Mouse (Mus musculus) embryo, embryonic 11.5 days (tissue): ENCODE results near the gene Tpi1.

Experiments used
- DNase-seq: peaks from one replicate; pipeline ENCODE4 v3.0.0-alpha.2; 2012; ENCODE audit warnings: low read depth, low spot score

Gene Tpi1

GRCm38 (mm10) chr6:124813933-124814332 lies at the start of gene Tpi1:
TSS of gene Tpi1 (minus strand) at chr6:124814296.
- DNase-seq: peak; percentile 84

GRCm38 (mm10) chr6:124863125-124863657 lies 49.1 kb upstream of the Tpi1 start:
- DNase-seq: no peak

GRCm38 (mm10) chr6:124862406-124863124 lies 48.5 kb upstream of the Tpi1 start:
- DNase-seq: no peak

GRCm38 (mm10) chr6:124861802-124862201 lies 47.7 kb upstream of the Tpi1 start:
- DNase-seq: no peak

- DNase-seq: no peak
Observed at GRCm38 (mm10) chr6:124861266-124861665, 47.2 kb upstream of the Tpi1 start.

GRCm38 (mm10) chr6:124860511-124860910 lies 46.4 kb upstream of the Tpi1 start:
- DNase-seq: no peak

DNA sequence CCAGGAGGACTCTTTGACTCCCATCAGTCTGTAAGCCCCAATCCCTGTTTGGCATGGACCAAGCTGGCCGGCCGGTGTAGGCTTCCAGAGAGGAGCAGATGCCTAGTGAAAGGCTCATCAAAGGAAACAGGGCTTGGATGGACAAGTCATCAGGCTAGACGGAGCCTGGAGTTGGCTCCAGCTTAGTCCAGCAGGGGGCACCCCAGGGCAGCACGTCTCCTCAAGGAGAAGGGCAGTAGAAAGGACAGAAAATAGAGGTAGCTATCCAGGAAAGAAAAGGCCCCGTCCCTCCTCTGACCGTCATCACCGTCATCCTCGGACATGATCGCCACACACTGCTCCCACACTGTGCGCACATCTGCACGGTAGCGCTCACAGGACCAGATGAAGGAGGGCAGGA lies 45.6 kb upstream of the Tpi1 start:
- peak; percentile 72 for DNase-seq

- no peak for DNase-seq
Observed at GRCm38 (mm10) chr6:124858561-124859318, 44.6 kb upstream of the Tpi1 start.

GRCm38 (mm10) chr6:124857840-124858530 lies 43.9 kb upstream of the Tpi1 start:
- DNase-seq: no peak

- DNase-seq: peak; percentile 84
Observed at GRCm38 (mm10) chr6:124856916-124857839, 43.1 kb upstream of the Tpi1 start, which contains the start of gene P3h3. TSS of gene P3h3 (minus strand) at chr6:124857752.

DNA sequence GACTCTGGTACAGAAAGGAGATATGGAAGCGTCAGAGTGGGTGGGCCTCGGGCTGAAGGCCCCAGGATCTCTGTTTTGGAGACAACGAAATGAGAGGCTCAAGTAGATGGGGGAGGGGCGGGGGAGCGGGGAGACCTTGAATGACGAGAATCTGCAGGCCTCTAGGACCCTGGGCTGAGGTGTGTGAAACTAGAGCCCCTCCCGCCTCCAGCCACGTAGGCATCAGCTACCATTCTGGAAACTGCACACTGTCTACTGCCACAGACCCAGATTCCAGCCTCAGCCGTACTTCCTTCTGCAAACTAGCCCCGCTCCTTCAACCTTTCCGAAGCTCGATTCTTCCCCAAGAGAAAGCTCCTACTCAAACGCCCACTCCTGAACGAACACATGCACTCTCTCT lies 42.2 kb upstream of the Tpi1 start:
- DNase-seq: peak; percentile 56

- DNase-seq: no peak
Observed at GRCm38 (mm10) chr6:124854647-124855046, 40.6 kb upstream of the Tpi1 start.

DNA sequence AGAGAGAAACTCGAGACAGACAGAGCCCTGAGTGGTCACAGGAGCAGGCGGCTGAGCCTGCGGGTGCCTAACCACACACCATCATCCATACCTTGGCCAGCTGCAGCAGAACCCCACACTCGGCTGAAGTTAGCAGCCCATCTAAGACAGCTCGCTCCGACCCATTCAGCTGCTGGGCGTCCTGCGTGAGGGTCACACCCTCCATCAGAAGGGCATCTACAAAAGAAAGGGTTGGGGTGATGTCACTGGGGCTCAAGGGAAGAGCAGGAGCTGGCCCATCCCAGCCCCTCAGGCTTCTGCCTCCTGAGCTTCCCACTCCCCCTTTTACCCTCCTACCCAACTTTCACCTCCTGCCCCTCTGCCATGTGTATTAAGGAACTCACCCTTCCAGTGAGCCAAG lies 36.4 kb upstream of the Tpi1 start:
- DNase-seq: no peak

DNA sequence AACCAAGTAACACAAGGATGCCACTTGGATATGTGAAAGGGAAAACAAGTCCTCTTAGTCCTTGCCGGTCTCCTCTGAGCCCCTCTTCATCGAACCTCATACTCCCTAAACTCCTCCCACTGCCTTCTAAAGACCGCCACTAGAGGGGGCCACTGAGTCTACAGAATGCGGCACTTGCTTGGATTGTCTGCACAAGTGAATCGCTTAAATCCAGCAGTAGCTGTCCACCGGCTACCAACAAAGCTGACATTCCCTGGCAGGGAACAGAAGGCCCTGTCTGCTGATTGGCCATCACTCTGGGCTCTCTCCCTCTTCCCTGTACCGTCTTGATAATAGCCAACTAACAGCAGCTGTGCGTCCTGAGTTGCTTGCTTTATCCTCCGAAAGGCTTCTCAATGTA lies 33.2 kb upstream of the Tpi1 start:
- DNase-seq: peak; percentile 88

GRCm38 (mm10) chr6:124840241-124841167 lies 26.4 kb upstream of the Tpi1 start, which contains the start of gene Gnb3:
TSS of gene Gnb3 (minus strand) at chr6:124840275.
- DNase-seq: no peak

GRCm38 (mm10) chr6:124839805-124840204 lies 25.7 kb upstream of the Tpi1 start:
- DNase-seq: no peak

- no peak for DNase-seq
Observed at GRCm38 (mm10) chr6:124836411-124836810, 22.3 kb upstream of the Tpi1 start.

DNA sequence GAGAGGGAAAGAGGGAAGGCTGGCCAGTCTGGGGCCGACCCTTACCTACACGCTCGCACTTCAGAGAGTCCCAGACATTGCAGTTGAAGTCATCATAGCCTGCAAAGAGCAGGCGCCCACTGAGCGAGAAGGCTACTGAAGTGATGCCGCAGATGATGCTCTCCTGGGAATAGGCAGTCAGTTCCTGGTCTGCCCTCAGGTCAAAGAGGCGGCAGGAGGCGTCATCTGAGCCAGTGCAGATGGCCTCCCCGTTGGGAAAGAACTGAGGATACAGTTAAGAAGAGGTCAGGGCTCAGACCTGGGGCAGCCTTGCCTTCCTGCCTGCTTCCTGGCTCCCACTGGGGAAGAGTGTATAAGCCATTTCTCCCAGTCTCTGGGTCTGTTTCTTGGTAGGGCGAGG lies 21.4 kb upstream of the Tpi1 start:
- no peak for DNase-seq

- no peak for DNase-seq
Observed at GRCm38 (mm10) chr6:124834512-124835081, 20.5 kb upstream of the Tpi1 start.

DNA sequence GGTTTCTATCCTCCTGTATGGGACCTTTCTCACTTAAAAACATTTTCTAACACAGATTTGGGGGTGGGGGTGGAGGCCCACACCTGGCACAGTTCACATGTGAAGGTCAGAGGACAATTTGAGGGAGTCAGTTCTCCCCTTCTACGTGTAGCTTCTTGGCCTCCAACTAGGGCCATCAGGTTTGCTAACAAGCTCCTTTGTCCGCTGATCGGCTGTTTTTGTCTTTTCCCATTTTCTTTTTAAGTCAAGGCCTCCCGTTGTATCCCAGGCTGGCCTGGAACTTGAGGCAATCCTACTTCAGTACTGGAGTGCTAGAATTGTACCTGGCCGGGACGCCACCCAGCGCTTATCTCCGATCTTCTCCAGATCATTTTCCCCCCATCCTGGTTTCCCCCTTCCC lies 17.6 kb upstream of the Tpi1 start:
- DNase-seq: no peak
